Mouse (Mus musculus) CD4-positive, CD25-positive, alpha-beta regulatory T cell, adult 2 months (primary cell): ENCODE measurements at regions not wholly inside any gene's neighbourhood (a gene's known extent, or its start where the extent isn't known, plus 50 kb on each side); places are given as distances from the start of the nearest gene placed in this dataset.
"Not testable (repeated sequence)": the region's sequence is repeated elsewhere in the genome, so short reads cannot be mapped to it uniquely, and the experiment has no call there.

Experiments
- DNase-seq: peaks from one replicate; pipeline ENCODE4 v3.0.0-alpha.2; 2012; ENCODE audit warnings: low read depth, low spot score

DNA sequence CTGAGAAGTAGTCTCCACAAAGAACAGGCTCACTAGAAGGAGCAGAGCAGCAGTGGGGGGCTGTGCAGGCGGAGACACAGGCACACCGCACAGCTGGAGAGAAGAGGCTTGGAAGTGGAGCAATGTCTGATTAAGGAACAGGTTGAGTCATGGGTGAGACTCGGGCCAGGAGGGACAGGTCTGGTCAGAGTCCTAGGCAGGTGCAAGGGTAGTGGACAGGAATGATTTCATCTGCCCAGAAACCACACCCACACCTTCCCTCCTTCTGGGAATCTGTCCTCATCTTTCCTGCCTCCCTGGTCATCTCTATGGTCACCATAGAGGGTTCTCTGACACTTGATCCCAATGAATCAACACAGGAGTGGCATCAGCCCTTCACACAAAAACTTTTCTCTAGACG is 983.8 kb downstream of the 4930447A16Rik start:
- no peak for DNase-seq

DNA sequence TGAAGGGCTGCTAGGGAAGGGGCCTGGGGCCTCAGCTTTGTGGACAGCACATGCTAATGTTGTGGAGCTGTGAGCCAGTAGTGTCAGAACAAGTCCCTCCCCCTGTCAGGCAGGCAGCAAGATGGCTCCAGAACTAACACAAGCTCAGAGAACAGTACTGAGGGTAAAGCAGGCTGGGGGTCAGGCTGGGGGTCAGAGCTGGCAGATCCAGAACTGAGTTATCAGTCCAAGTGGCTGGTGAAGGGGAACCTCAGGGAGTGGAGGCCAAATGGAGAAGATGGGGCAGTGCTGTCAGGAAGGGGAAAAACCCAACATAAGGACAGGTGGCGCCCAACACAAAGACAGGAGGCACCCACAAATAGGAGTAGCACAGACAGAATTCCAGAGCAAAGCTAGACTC is 985.1 kb downstream of the 4930447A16Rik start:
- DNase-seq, result no peak

- DNase-seq, result no peak
Measured at GRCm38 (mm10) chr15:38412481-38412880, 987.1 kb downstream of the 4930447A16Rik start.

- no peak for DNase-seq
Measured at GRCm38 (mm10) chr15:38413329-38413728, 988.0 kb downstream of the 4930447A16Rik start.

- no peak for DNase-seq
Measured at GRCm38 (mm10) chr15:38414318-38415090, 989.1 kb downstream of the 4930447A16Rik start.

GRCm38 (mm10) chr15:38415091-38415486 is 989.7 kb downstream of the 4930447A16Rik start:
- DNase-seq, result no peak

DNA sequence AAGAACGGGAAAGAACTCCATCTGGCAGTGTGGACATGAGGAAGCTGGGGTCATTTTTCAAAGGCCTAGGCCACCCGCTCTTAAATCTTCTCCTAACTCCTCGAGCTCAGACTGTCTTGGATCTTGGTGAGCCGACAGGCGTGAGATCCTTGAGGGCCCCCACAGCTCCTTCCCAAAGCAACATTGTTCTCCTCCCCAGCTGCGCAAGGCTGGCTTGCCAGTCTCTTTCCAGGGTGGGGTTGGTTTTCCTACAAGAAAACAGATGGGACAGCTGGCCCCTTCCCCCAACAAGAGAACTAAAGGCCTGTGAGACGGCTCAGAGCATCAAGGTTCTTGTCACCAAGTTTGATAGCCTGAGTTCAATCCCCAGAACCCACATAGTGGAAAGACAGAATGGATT is 994.3 kb downstream of the 4930447A16Rik start:
- DNase-seq, result no peak

GRCm38 (mm10) chr15:38420784-38421183 is 995.4 kb downstream of the 4930447A16Rik start:
- no peak for DNase-seq

- no peak for DNase-seq
Measured at GRCm38 (mm10) chr15:38422741-38423140, 997.4 kb downstream of the 4930447A16Rik start.

- DNase-seq, result no peak
Measured at GRCm38 (mm10) chr15:38425506-38425905, 1000.2 kb downstream of the 4930447A16Rik start.

- DNase-seq, result no peak
Measured at GRCm38 (mm10) chr15:38427966-38428365, 1002.6 kb downstream of the 4930447A16Rik start.

- no peak for DNase-seq
Measured at GRCm38 (mm10) chr15:38431668-38432067, 1006.3 kb downstream of the 4930447A16Rik start.

- DNase-seq, result no peak
Measured at GRCm38 (mm10) chr15:38433386-38433785, 1008.0 kb downstream of the 4930447A16Rik start.

GRCm38 (mm10) chr15:38434239-38434638 is 1008.9 kb downstream of the 4930447A16Rik start:
- DNase-seq, result not testable (repeated sequence)
